Mouse (Mus musculus) kidney, embryonic 15.5 days (tissue): Measurements from ENCODE around the gene Rpusd1. TPM values are rescaled to one million over a fixed set of nuclear protein-coding genes. Genes with fewer than 3 reads are reported as not detected.

Experiments
- ATAC-seq: fragments of 200-750 bp; cut with Nextera tagmentation; replicated peaks from 2 replicates; pipeline ENCODE4 v1.8.0; 2017; ENCODE audit warnings: moderate TSS enrichment; ENCODE audit not compliant: low FRiP score
- H3K27ac ChIP-seq: fragments of 300-500 bp; sonication (generic); 2 replicates; pipeline ENCODE4 v1.5.1; 2015; ENCODE audit warnings: mild to moderate bottlenecking, inconsistent platforms
- H3K27me3 ChIP-seq: fragments of 300-500 bp; sonication (generic); 2 replicates; pipeline ENCODE4 v1.6.1; 2015; ENCODE audit warnings: inconsistent platforms
- H3K36me3 ChIP-seq: fragments of 300-500 bp; sonication (generic); 2 replicates; pipeline ENCODE4 v1.6.1; 2015; ENCODE audit warnings: inconsistent platforms
- H3K4me1 ChIP-seq: fragments of 300-500 bp; sonication (generic); 2 replicates; pipeline ENCODE4 v1.6.1; 2015; ENCODE audit warnings: inconsistent platforms
- H3K4me2 ChIP-seq: fragments of 300-500 bp; sonication (generic); 2 replicates; pipeline ENCODE4 v1.6.1; 2015; ENCODE audit warnings: moderate library complexity, mild to moderate bottlenecking, inconsistent platforms
- H3K4me3 ChIP-seq: fragments of 300-500 bp; sonication (generic); replicated peaks from 2 replicates; pipeline ENCODE4 v1.5.1; 2015; ENCODE audit warnings: mild to moderate bottlenecking, inconsistent platforms
- H3K9ac ChIP-seq: fragments of 300-500 bp; sonication (generic); 2 replicates; pipeline ENCODE4 v1.6.1; 2015; ENCODE audit warnings: mild to moderate bottlenecking, inconsistent platforms
- H3K9me3 ChIP-seq: fragments of 300-500 bp; sonication (generic); replicated peaks from 2 replicates; pipeline ENCODE4 v1.6.1; 2016; ENCODE audit warnings: inconsistent platforms
- WGBS: fragments of 180-500 bp; shearing (Covaris S2); methylation state at CpG from one replicate; pipeline ENCODE4 v1.1.7; 2015; ENCODE audit warnings: mixed read lengths; 5-methylcytosine and 5-hydroxymethylcytosine counted together
- polyA plus RNA-seq: library from polyadenylated mRNA; unstranded; fragments of >200 nt; fragmentation: Nextera tagmentation; extraction: Ambion mirVana; gene quantifications from 2 replicates; pipeline ENCODE4 v1.2.1, GENCODE M21; 2015

The Rpusd1 gene
- polyA plus RNA-seq, 1 experiment from 2014 or later: 20.7 TPM

GRCm38 (mm10) chr17:25716130-25716529, 11.3 kb upstream of the Rpusd1 start:
- Histone ChIP-seq H3K9ac (no peak overlapping the region), H3K4me3 (no peak overlapping the region), H3K9me3 (no peaks in the 10 kb centered on the region), H3K36me3 (peaks cover 22% of the 10 kb centered on the region), H3K27ac (no peak overlapping the region), H3K4me2 (0 out of 2 replicates have a peak overlapping the region, but pooled peaks have one; percentile 91), H3K4me1 (peaks cover 21% of the 10 kb centered on the region), H3K27me3 (peaks cover 41% of the 10 kb centered on the region)
- WGBS: 4% methylated on average over 6 of the region's 6 CpGs
- no peak for ATAC-seq

GRCm38 (mm10) chr17:25716711-25717637, 10.5 kb upstream of the Rpusd1 start, which contains the start of gene Gng13:
Gene Gng13 (plus strand): TSS chr17:25717171.
- 2% methylated on average over 42 of the region's 45 CpGs for WGBS
- peaks cover 31% of the 10 kb centered on the region for H3K36me3 ChIP-seq
- no peaks in the 10 kb centered on the region for H3K9me3 ChIP-seq
- peak within 1 kb of the TSS; percentile 53 for H3K9ac ChIP-seq
- peaks cover 41% of the 10 kb centered on the region for H3K27me3 ChIP-seq
- peak within 1 kb of the TSS; percentile 46 for H3K4me3 ChIP-seq
- H3K4me1 ChIP-seq: peaks cover 21% of the 10 kb centered on the region
- peak; percentile 74; the same call in 1 of the 2 replicates for ATAC-seq
- peak within 1 kb of the TSS; percentile 91 for H3K4me2 ChIP-seq
- H3K27ac ChIP-seq: no peak within 1 kb of the TSS

- Histone ChIP-seq H3K27ac (no peak overlapping the region), H3K4me1 (peaks cover 21% of the 10 kb centered on the region), H3K9me3 (no peaks in the 10 kb centered on the region), H3K9ac (peak overlapping the region; percentile 53), H3K36me3 (peaks cover 38% of the 10 kb centered on the region), H3K27me3 (peaks cover 41% of the 10 kb centered on the region), H3K4me3 (peak overlapping the region; percentile 46), H3K4me2 (peak overlapping the region; percentile 91)
- whole genome bisulfite sequencing: 5% methylated on average over 6 of the region's 6 CpGs
- no peak for ATAC-seq
Measured at GRCm38 (mm10) chr17:25717691-25718090, 9.8 kb upstream of the Rpusd1 start.

- H3K9ac ChIP-seq: no peak overlapping the region
- no peak overlapping the region for H3K27ac ChIP-seq
- ATAC-seq: no peak
- H3K9me3 ChIP-seq: no peaks in the 10 kb centered on the region
- peaks cover 27% of the 10 kb centered on the region for H3K4me1 ChIP-seq
- H3K4me2 ChIP-seq: no peak overlapping the region
- H3K27me3 ChIP-seq: peaks cover 24% of the 10 kb centered on the region
- WGBS: 99% methylated on average over 5 of the region's 5 CpGs
- H3K4me3 ChIP-seq: no peak overlapping the region
- peaks cover 62% of the 10 kb centered on the region for H3K36me3 ChIP-seq
Measured at GRCm38 (mm10) chr17:25721476-25721875, 6.0 kb upstream of the Rpusd1 start.

GRCm38 (mm10) chr17:25723470-25723869, 4.0 kb upstream of the Rpusd1 start:
- Histone ChIP-seq H3K4me1 (peaks cover 24% of the 10 kb centered on the region), H3K27ac (no peak overlapping the region), H3K9me3 (no peaks in the 10 kb centered on the region), H3K9ac (no peak overlapping the region), H3K36me3 (peaks cover 62% of the 10 kb centered on the region), H3K4me2 (no peak overlapping the region), H3K27me3 (0 out of 2 replicates have a peak, but pooled peaks cover 4% of the 10 kb centered on the region), H3K4me3 (no peak overlapping the region)
- ATAC-seq: no peak
- WGBS: 94% methylated on average over 19 of the region's 19 CpGs

- Histone ChIP-seq H3K27ac (no peak overlapping the region), H3K4me2 (no peak overlapping the region), H3K4me1 (peaks cover 28% of the 10 kb centered on the region), H3K9me3 (no peaks in the 10 kb centered on the region), H3K9ac (no peak overlapping the region), H3K36me3 (peaks cover 62% of the 10 kb centered on the region), H3K27me3 (no peaks in the 10 kb centered on the region), H3K4me3 (no peak overlapping the region)
- WGBS: 84% methylated on average over 7 of the region's 7 CpGs
- no peak for ATAC-seq
Measured at GRCm38 (mm10) chr17:25723919-25724318, 3.6 kb upstream of the Rpusd1 start.

- 87% methylated on average over 6 of the region's 6 CpGs for WGBS
Measured at GRCm38 (mm10) chr17:25725264-25725663, 2.2 kb upstream of the Rpusd1 start.

GRCm38 (mm10) chr17:25728009-25728270, 470 bp downstream of the Rpusd1 start:
- H3K9me3 ChIP-seq: no peaks in the 10 kb centered on the region
- H3K36me3 ChIP-seq: peaks cover 45% of the 10 kb centered on the region
- H3K27me3 ChIP-seq: no peaks in the 10 kb centered on the region
- 22% methylated on average over 4 of the region's 4 CpGs for WGBS
- peak overlapping the region; percentile 73 for H3K9ac ChIP-seq
- H3K27ac ChIP-seq: peak overlapping the region; percentile 65; the same call in 1 of the 2 replicates
- H3K4me2 ChIP-seq: peak overlapping the region; percentile 90
- ATAC-seq: peak; percentile 6; the same call in 1 of the 2 replicates
- peaks cover 29% of the 10 kb centered on the region for H3K4me1 ChIP-seq
- H3K4me3 ChIP-seq: peak overlapping the region; percentile 65

More at GRCm38 (mm10) chr17:25725264-25725663, 2.2 kb upstream of the Rpusd1 start:
- Histone ChIP-seq H3K4me2 (no peak overlapping the region), H3K27me3 (no peaks in the 10 kb centered on the region), H3K36me3 (peaks cover 60% of the 10 kb centered on the region), H3K4me1 (peaks cover 29% of the 10 kb centered on the region), H3K9me3 (no peaks in the 10 kb centered on the region), H3K27ac (no peak overlapping the region), H3K4me3 (no peak overlapping the region), H3K9ac (no peak overlapping the region)
- no peak for ATAC-seq

GRCm38 (mm10) chr17:25732082-25732481, 4.6 kb downstream of the Rpusd1 start:
- WGBS: 15% methylated on average over 2 of the region's 2 CpGs
- no peak for ATAC-seq

GRCm38 (mm10) chr17:25735246-25735645, 7.8 kb downstream of the Rpusd1 start:
- ATAC-seq: no peak
- Histone ChIP-seq H3K4me3 (no peak overlapping the region), H3K4me1 (no peaks in the 10 kb centered on the region), H3K4me2 (no peak overlapping the region), H3K27me3 (no peaks in the 10 kb centered on the region), H3K27ac (no peak overlapping the region), H3K36me3 (peaks cover 12% of the 10 kb centered on the region; the same call in 1 of the 2 replicates), H3K9me3 (no peaks in the 10 kb centered on the region), H3K9ac (no peak overlapping the region)
- WGBS: 90% methylated on average over 5 of the region's 5 CpGs

More at GRCm38 (mm10) chr17:25732082-25732481, 4.6 kb downstream of the Rpusd1 start:
- H3K9me3 ChIP-seq: no peaks in the 10 kb centered on the region
- no peak overlapping the region for H3K9ac ChIP-seq
- H3K27me3 ChIP-seq: no peaks in the 10 kb centered on the region
- peaks cover 24% of the 10 kb centered on the region for H3K36me3 ChIP-seq
- no peak overlapping the region for H3K27ac ChIP-seq
- no peak overlapping the region for H3K4me3 ChIP-seq
- no peak overlapping the region for H3K4me2 ChIP-seq
- peaks cover 12% of the 10 kb centered on the region for H3K4me1 ChIP-seq

GRCm38 (mm10) chr17:25735745-25736144, 8.3 kb downstream of the Rpusd1 start, which contains the start of gene Mslnl:
Gene Mslnl (plus strand): TSS chr17:25736042.
- Histone ChIP-seq H3K27ac (no peak within 1 kb of the TSS), H3K36me3 (peaks cover 8% of the 10 kb centered on the region; the same call in 1 of the 2 replicates), H3K9ac (no peak within 1 kb of the TSS), H3K4me3 (no peak within 1 kb of the TSS), H3K27me3 (no peaks in the 10 kb centered on the region), H3K9me3 (no peaks in the 10 kb centered on the region), H3K4me1 (no peaks in the 10 kb centered on the region), H3K4me2 (no peak within 1 kb of the TSS)
- ATAC-seq: no peak
- WGBS: 63% methylated on average over 3 of the region's 3 CpGs

- Histone ChIP-seq H3K4me1 (no peaks in the 10 kb centered on the region), H3K9me3 (no peaks in the 10 kb centered on the region), H3K36me3 (no peaks in the 10 kb centered on the region), H3K4me2 (no peak overlapping the region), H3K9ac (no peak overlapping the region), H3K4me3 (no peak overlapping the region), H3K27me3 (no peaks in the 10 kb centered on the region), H3K27ac (no peak overlapping the region)
- WGBS: 83% methylated on average over 7 of the region's 7 CpGs
- no peak for ATAC-seq
Measured at GRCm38 (mm10) chr17:25738861-25739260, 11.4 kb downstream of the Rpusd1 start.
